Mouse (Mus musculus): ENCODE data around the gene Pxk.

Pxk gene

DNA sequence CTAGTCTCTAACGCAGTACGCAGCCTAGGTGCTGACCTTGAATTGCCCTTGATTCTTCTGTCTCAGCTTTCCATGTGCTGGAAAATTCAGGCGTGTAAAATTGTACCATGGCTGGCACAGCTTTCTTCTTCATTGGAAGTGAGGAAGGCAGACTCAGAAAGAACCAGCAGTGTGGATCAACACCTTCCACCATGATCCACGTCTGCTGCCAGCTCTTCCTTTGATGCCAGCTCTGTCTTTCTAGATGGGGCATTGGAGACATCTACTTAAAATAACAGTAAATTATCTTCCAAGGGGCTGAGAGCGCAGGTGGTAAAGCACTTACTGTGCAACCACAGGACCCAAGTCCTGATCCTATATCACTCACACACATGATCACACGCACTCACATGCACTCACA, 94.7 kb downstream of the Pxk start:
- in situ Hi-C loops (cut with MboI, MseI): no loop called here

DNA sequence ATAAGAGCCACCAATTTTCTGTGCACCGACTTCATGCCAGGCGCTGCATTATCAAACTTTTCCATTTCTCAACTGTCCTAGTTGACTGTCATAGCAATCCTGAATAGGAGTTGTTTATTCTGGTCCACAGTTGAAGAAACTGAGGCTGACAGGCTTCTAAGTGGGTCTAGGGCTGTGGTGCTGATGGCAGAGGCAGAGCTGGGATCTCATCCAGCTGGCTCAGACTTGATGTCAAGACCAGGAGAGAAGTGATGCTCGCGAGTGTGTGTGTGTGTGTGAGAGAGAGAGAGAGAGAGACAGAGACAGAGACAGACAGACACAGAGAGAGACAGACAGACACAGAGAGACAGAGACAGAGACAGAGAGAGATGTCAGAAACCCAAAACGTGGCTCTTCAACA, 102.8 kb downstream of the Pxk start:
- in situ Hi-C loops (cut with MboI, MseI): no loop called here

DNA sequence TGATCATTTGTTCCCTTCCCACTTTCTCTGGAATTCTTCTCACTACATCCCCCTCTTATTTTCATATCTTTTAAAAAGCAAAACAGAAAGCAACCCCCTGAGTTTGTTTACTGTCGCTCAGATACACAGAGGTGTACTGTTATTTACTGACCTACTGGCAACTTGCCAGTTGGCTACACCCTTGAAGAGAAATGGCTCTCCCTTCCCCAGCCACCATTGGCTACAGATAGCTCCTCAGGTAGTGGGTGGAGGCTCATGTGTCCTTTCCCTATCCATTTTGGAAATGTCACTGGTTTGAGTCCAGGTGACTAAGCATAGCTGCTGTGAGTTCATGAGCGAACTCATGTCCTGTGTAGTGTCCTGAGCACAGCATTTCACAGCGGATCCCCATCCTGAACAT, 103.7 kb downstream of the Pxk start:
- in situ Hi-C loops (cut with MboI, MseI): no loop called here

DNA sequence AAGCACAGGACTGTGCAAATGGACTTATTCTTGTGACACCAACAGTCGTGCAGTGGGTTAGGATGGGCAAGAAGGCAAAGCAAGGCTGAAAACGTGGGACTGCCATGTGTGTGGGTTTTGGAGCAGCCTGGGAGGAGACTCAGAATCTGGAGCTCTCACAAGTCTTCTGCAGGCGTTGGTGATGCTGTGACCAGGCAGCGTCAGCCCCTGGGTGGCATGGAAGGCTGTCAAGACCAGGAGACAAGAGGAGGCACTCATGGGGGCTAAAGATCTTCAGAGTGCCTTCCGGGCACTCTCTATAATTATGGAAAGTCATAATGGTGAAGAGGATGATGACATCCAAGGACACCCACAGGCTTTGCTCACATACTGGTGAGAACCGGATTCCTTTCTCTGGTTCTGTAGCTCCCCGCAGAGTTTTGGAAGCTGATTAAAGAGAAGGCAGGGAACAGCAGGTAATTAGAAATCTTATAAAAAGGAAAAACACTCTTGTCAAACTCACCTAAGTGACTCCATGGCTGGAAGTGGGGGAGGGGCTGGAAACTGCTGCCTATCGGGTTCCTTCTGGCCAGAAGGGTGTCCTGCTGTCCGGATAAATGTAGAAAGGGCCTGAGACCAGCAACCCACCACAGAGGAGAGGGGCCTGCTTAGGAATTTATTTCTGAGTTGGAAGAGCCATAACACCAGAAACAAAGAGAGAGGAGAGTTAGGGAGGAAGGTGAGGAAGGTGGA, 108.3 kb downstream of the Pxk start:
- in situ Hi-C loops (cut with MboI, MseI): no loop called here

DNA sequence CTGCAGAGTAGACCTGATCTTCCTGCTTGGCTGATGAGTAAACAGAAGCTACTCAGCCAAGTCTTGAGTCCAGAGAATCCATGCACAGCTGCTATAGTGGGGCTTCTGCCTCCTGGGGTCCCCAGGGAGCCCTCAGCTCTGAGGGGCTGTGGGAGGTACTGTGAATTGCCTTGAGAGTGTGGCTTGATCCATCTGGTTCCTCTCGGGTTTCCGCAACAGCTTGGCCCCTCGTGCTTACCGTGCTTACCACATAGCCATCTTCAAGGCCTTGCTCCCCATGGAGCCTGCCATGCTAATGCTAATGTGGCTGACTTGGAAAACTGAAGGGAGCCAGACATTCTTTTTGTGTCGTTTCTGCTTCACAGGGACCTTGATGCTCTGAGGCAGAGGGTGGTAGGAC, 109.1 kb downstream of the Pxk start:
- in situ Hi-C loops (cut with MboI, MseI): no loop called here

DNA sequence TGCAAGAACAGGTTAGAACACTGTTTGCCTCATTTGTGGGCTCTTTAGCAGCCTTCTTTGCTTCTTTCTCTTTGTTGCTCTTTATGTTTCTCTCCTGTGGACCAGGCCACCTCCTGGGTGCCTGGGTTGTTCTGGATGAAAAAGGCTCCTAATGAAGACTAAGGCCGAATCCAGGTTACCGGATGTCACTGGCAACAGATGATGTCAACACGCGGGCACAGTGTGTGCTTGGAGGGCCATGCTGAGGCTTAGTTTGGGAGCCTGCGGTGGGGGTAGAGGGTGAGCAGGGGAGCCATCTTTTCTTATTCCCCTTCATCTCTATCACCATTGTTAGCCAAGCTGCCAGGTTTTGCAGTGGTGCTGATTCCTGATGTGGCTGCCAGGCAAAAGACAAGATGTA, 109.5 kb downstream of the Pxk start:
- in situ Hi-C loops (cut with MboI, MseI): no loop called here

DNA sequence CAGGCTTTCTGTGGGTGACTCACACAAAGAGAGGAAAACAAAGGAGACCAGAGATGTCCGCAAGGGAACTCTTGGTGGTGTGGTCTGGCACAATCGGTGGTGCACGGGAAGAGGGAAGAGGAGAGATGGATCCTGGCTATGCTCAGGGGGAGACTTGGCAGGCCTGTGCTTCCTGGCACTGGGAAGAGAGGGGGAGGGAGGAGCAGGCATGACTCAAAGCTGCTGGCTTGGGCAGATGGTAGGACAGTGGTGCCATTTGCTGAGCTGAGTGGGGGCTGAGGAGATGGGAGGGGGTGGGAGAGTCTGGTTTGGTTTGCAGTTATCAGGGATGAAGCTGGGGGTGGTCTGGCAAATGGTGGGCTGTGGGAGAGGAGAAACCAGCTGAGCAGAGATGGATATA, 110.9 kb downstream of the Pxk start:
- in situ Hi-C loops (cut with MboI, MseI): no loop called here

DNA sequence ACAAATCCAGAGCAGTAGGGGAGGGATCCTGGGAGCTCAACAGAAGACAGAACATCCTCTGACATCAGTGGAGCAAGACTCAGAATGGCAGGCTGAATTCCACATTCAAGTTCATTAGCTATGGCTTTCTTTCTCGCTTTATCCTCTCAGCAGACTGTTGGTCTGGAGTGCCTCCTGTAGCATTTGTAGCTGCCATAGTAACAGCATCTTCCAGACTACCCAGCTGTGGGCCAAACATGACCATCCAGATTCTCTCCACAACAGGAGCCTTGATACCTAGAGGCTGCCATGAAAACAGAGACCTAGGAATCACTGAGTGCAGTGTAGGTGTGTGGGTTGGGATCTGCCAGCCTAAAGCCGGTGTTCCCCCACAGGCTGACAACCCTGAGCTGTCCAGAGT, 111.9 kb downstream of the Pxk start:
- in situ Hi-C loops (cut with MboI, MseI): loop anchor here in 1 of 2 experiments (5.0 kb wide), 1 partner anchor 33 kb away; no protein-coding TSS in a partner anchor

DNA sequence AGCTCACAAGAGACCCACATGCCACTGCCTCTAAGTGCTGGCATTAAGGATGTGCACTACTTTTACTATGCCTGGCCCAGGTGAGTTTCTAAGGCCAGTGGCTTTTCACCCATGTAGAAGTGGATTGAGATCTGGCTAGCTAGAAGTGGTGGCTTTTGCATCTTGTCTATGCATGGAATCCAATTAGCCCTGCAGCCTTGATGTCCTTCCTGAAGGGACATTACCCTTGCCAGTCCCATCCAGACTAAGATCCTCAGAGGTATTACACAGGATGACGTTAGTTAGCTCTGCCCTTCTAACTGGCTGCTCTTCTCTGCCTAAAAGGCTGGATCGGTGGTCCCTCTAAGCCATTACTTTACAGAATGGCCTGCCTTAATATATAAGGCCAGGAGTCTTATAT, 115.0 kb downstream of the Pxk start:
- in situ Hi-C loops (cut with MboI, MseI): loop anchor here in 1 of 2 experiments (5.0 kb wide), 1 partner anchor 36 kb away; no protein-coding TSS in a partner anchor

DNA sequence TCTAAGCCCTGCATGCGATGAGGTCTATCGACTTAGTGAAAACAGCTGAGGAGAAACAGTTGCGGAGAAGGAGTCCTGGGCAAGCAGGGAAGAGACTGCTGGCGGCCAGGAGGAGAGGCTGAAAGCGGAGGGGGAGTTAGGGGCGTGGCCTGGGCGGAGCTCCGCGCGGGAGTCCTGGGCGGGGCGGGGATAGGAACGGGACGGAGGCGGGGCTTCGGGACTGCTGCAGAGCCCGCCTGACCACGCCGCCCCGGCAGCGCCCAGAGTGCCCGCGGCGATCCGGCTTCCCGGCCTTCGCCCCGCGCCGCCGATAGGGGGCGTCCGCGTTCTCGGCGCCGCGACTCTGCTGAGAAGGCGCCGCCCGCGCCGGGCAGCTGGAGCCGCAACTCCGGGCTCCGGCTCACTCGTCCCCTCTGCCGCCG, 115.8 kb downstream of the Pxk start, which contains the start of gene Kctd6:
TSS of gene Kctd6 (plus strand) at position 338 of the 422 bp plus-strand sequence.
- in situ Hi-C loops (cut with MboI, MseI): loop anchor here in 1 of 2 experiments (5.0 kb wide), 1 partner anchor 37 kb away; no protein-coding TSS in a partner anchor
